8 mouse cellular contexts compared by ENCODE assay signal in genomic region chr4:132268871-132269739, GRCm38 (mm10). TPM values are rescaled to one million over a fixed set of nuclear protein-coding genes. Genes with fewer than 3 reads are reported as not detected.
A peak's percentile ranks its signal among the peaks of the same experiment; 100 is the strongest.
DNase-seq lines count a peak whose midpoint lies in the region; ATAC-seq and TF ChIP-seq lines count a peak whose summit lies in the region.

No protein-coding gene starts in this region.

- peak; percentile 53 for TF ChIP-seq CTCF in gastrocnemius, adult 2 months (IDR thresholded peaks at IDR 0.05)

- H3K9me3 ChIP-seq in limb, embryonic 15.5 days: no peaks in the 10 kb centered on the region
- no peaks in the 10 kb centered on the region for H3K9me3 ChIP-seq in stomach, embryonic 14.5 days (ENCODE audit: control insufficient read depth, low read depth, low read length)

- no peak for ATAC-seq in limb, embryonic 15.5 days (ENCODE audit: insufficient number of reproducible peaks, low FRiP score, low TSS enrichment, low read depth)
- ATAC-seq in stomach, embryonic 14.5 days (ENCODE audit: insufficient number of reproducible peaks, insufficient read depth, low FRiP score, low read depth): no peak

- H3K36me3 ChIP-seq in limb, embryonic 15.5 days: no peaks in the 10 kb centered on the region
- no peaks in the 10 kb centered on the region for H3K36me3 ChIP-seq in stomach, embryonic 14.5 days (ENCODE audit: control insufficient read depth, insufficient read depth, low read length)

- peak overlapping the region; percentile 98 for H3K27ac ChIP-seq in gastrocnemius, adult 2 months
- peak overlapping the region; percentile 98 for H3K27ac ChIP-seq in limb, embryonic 15.5 days
- peak overlapping the region; percentile 59; the same call in 1 of the 2 replicates for H3K27ac ChIP-seq in stomach, embryonic 14.5 days (ENCODE audit: low read length)

- peaks cover 5% of the 10 kb centered on the region; the same call in 1 of the 2 replicates for H3K4me1 ChIP-seq in limb, embryonic 15.5 days
- H3K4me1 ChIP-seq in stomach, embryonic 14.5 days (ENCODE audit: control insufficient read depth, insufficient read depth, low read length): peaks cover 5% of the 10 kb centered on the region; the same call in 1 of the 2 replicates

- intact Hi-C loops in gastrocnemius, adult 2 months (cut with DNase I): no loop called here
- intact Hi-C loops in gastrocnemius, postnatal 14 days (cut with DNase I; ENCODE audit: low total_unique reads): no loop called here

- no peak overlapping the region for H3K4me2 ChIP-seq in limb, embryonic 15.5 days
- H3K4me2 ChIP-seq in stomach, embryonic 14.5 days (replicated peaks; ENCODE audit: low read depth, low read length): no peak overlapping the region

- WGBS in limb, embryonic 15.5 days: 11% methylated on average over 6 of the region's 6 CpGs
- WGBS in stomach, embryonic 14.5 days: 12% methylated on average over 6 of the region's 6 CpGs

- H3K27me3 ChIP-seq in limb, embryonic 15.5 days: no peaks in the 10 kb centered on the region
- H3K27me3 ChIP-seq in stomach, embryonic 14.5 days (ENCODE audit: control insufficient read depth, insufficient read depth, low read length): no peaks in the 10 kb centered on the region

- no peak for DNase-seq in gastrocnemius, adult 2 months
- no peak for DNase-seq in gastrocnemius, postnatal 14 days
- peak; percentile 88 for DNase-seq in 416B (ENCODE audit: low read depth)
- DNase-seq in embryo, embryonic 9.5 days (ENCODE audit: extremely low spot score): peak; percentile 23
- no peak for DNase-seq in frontal cortex, postnatal 10 days (ENCODE audit: low spot score in 2 of 2)
- no peak for DNase-seq in testis, postnatal 14 days (ENCODE audit: low spot score)

- H3K9ac ChIP-seq in limb, embryonic 15.5 days: no peak overlapping the region
- no peak overlapping the region for H3K9ac ChIP-seq in stomach, embryonic 14.5 days (replicated peaks; ENCODE audit: low read depth, low read length)

- H3K4me3 ChIP-seq in gastrocnemius, adult 2 months: peak overlapping the region; percentile 71
- H3K4me3 ChIP-seq in limb, embryonic 15.5 days: no peak overlapping the region
- H3K4me3 ChIP-seq in stomach, embryonic 14.5 days (ENCODE audit: low read depth, low read length): no peak overlapping the region

RNA-seq across cellular contexts. Expression of gene Taf12, which starts 5.1 kb away (rescaled TPM):
- 10 to 100 TPM; 34.7 to 38.4 TPM for total RNA-seq in gastrocnemius, adult 2 months (2021)
- 10 to 100 TPM; 22.8 to 26.9 TPM for total RNA-seq in gastrocnemius, postnatal 14 days (2021)
- polyA plus RNA-seq in limb, embryonic 15.5 days (2015; fragmentation: Nextera tagmentation; extraction: Ambion mirVana): 48.9 and 49.1 TPM in 2 replicates
- polyA plus RNA-seq in stomach, embryonic 14.5 days (2014; fragmentation: Nextera tagmentation; extraction: Ambion mirVana): 34.8 and 36.2 TPM in 2 replicates

RNA-seq across cellular contexts. Expression of gene Gmeb1, which starts 7.7 kb away (rescaled TPM):
- total RNA-seq in gastrocnemius, adult 2 months (2021): 10 to 100 TPM in 1 of 2 experiments, 1 to 10 TPM in 1; 8.7 to 10.6 TPM
- 1 to 10 TPM; 9.4 to 9.9 TPM for total RNA-seq in gastrocnemius, postnatal 14 days (2021)
- 34.1 and 35.6 TPM in 2 replicates for polyA plus RNA-seq in limb, embryonic 15.5 days (2015; fragmentation: Nextera tagmentation; extraction: Ambion mirVana)
- 34.2 and 37.4 TPM in 2 replicates for polyA plus RNA-seq in stomach, embryonic 14.5 days (2014; fragmentation: Nextera tagmentation; extraction: Ambion mirVana)

RNA-seq across cellular contexts. Expression of gene Rab42, which starts 34.1 kb away (rescaled TPM):
- total RNA-seq in gastrocnemius, adult 2 months (2021): under 1 TPM in 1 of 2 experiments, not detected in 1; 0.33 TPM
- total RNA-seq in gastrocnemius, postnatal 14 days (2021): under 1 TPM in 1 of 2 experiments, not detected in 1; 0.94 TPM
- polyA plus RNA-seq in limb, embryonic 15.5 days (2015; fragmentation: Nextera tagmentation; extraction: Ambion mirVana): 1.8 and 2.7 TPM in 2 replicates
- polyA plus RNA-seq in stomach, embryonic 14.5 days (2014; fragmentation: Nextera tagmentation; extraction: Ambion mirVana): 2.2 and 2.6 TPM in 2 replicates

RNA-seq across cellular contexts. Expression of gene Ythdf2, which starts 57.0 kb away (rescaled TPM):
- total RNA-seq in gastrocnemius, adult 2 months (2021): 10 to 100 TPM; 27.3 to 27.6 TPM
- 10 to 100 TPM; 29.5 to 33.7 TPM for total RNA-seq in gastrocnemius, postnatal 14 days (2021)
- polyA plus RNA-seq in limb, embryonic 15.5 days (2015; fragmentation: Nextera tagmentation; extraction: Ambion mirVana): 95.6 and 96.7 TPM in 2 replicates
- polyA plus RNA-seq in stomach, embryonic 14.5 days (2014; fragmentation: Nextera tagmentation; extraction: Ambion mirVana): 114 TPM in 2 replicates

Comparison
In these comparisons a context has a peak if more than half of its experiments do, and no peak if none do; other contexts are left out.
1. DNase-seq: peak in 416B (single experiment) and embryo, embryonic 9.5 days (single experiment); none in gastrocnemius, adult 2 months (single experiment), gastrocnemius, postnatal 14 days (single experiment), frontal cortex, postnatal 10 days (0 of 2) and testis, postnatal 14 days (single experiment).
2. Peak in every context shown above with its lines, with median percentiles within 50 percentile points of each other: H3K27ac ChIP-seq.